Mouse (Mus musculus): ENCODE measurements around the gene Plek.

The Plek gene

GRCm38 (mm10) chr11:16950226-16950975 is 101.8 kb downstream of the Plek start:
- DNase-seq (ENCODE audit: low read depth, low spot score) = no peak

- DNase-seq (ENCODE audit: low read depth, low spot score) = no peak
Observed at GRCm38 (mm10) chr11:16948756-16949155, 103.4 kb downstream of the Plek start.

DNA sequence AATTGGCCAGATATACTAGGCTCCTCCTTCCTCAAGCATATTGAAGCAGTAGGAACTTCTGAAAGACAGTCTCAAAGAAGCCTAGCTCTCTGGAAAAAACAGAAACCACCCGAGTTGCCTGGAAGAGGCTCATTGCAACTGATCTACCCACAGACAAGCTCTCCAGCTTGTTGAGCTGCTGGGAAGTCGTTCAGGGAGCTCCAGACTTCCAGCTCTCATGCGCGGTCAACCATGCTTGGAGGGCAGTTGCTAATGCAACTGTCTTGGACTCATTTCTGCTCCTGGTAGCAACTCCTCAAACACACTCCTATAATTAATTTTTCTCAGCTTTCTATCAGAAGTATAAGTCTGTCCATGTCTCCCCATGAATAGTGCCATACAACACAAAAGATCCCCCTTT is 109.2 kb downstream of the Plek start:
- DNase-seq (ENCODE audit: low read depth, low spot score) = no peak

DNA sequence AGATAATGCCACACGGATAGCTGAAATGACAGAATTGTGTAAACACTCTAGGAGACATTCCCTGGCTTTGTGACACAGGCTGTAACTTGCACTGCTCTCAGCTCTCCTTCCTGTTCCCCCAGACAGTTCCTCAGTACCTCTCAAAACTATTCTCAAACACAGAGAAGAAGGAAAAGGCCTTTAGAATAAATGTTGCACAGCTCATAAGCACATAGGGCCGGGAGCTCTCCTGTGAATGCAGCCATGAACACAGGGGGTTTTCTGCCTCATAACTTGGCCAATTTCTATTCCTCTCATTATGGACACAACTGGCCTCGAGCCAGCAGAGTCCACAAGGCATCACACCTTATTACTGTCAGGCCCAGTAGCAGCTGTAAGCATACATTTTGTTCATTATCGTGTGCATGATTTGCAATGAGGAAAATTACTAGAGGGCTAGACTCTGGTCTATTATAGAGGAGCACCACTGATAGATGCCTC is 110.2 kb downstream of the Plek start:
- no peak for DNase-seq (ENCODE audit: low read depth, low spot score)

DNA sequence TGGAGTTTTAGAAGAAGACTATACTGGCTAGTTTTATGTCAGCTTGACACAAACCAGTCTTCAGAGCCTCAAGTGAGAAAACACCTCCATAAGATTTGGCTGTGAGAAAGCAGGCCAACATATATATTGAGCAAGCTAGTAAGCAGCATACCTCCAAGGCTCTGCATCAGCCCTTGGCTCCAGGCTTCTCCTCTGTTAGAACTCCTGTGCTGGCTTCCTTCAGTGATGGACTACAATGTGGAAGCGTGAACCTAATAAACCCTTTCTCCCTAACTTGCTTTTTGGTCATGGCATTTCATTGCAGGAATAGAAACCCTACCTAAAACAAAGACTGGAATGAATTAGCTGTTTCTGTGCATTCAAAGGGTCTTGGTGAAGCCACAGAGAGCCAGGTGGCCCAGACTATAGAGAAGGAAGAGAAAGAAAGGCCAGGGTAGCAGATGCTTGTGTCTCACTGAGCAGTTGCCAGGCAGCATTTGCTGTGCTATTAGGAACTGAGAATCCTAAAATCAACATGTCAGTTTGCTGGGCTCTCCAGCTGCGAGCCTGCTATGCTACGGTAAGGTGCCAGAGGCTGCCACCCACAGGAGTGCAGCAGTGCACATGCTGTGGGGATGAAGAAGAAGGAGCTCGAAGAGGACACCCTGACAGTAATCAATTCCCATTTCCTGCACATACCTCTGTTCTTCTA is 110.9 kb downstream of the Plek start:
- no peak for DNase-seq (ENCODE audit: low read depth, low spot score)

- no peak for DNase-seq (ENCODE audit: low read depth, low spot score)
Observed at GRCm38 (mm10) chr11:16935577-16936236, 116.5 kb downstream of the Plek start.

DNA sequence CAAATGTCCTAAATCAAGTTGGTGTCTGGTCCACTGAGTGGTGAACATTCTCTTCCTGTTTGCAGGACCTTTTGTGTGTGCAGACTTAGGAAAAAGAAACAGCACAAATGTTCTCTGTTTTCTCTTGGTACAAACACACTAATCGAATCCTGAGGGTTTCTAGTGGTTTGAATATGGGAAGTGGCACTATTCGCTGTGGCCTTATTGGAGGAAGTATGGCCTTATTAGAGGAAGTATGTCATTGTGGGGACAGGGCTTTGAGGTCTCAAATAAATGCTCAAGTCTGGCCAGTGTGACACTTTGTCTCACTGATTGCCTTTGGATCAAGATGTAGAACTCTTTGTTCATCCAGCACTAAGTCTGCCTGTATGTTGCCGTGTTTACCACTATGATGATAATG is 120.0 kb downstream of the Plek start:
- no peak for DNase-seq (ENCODE audit: low read depth, low spot score)

All from retina, postnatal 7 days (tissue).